Mouse (Mus musculus) Patski (cell line): ENCODE measurements around the gene Ppm1g. TPM values are rescaled to one million over a fixed set of nuclear protein-coding genes. Genes with fewer than 3 reads are reported as not detected.
A peak's percentile ranks its signal among the peaks of the same experiment; 100 is the strongest.
"Not testable (repeated sequence)": the region's sequence is repeated elsewhere in the genome, so short reads cannot be mapped to it uniquely, and the experiment has no call there.

ENCODE experiments used
- ATAC-seq: fragments of 100-300 bp; one replicate; pipeline ENCODE4 v1.8.0; 2021
- CTCF ChIA-PET: fragments of 350-600 bp; sonication (Branson Sonifier 250); formaldehyde crosslinking; loops from one replicate; lab custom pipeline; 2022; ENCODE audit warnings: inconsistent platforms; lab: Charles Lee
- POLR2A ChIA-PET: fragments of 350-600 bp; sonication (Branson Sonifier 250); formaldehyde crosslinking; loops from one replicate; lab custom pipeline; 2022; ENCODE audit warnings: antibody characterized with exemption, inconsistent platforms; lab: Charles Lee
- DNase-seq: peaks from one replicate; pipeline ENCODE4 v3.0.0-alpha.2; 2011; ENCODE audit warnings: low read depth, low spot score
- H3K27me3 ChIP-seq: fragments of 371-371 bp; one replicate; pipeline ENCODE4 v1.5.1; 2021
- CTCF ChIP-seq: fragments of 100-300 bp; IDR thresholded peaks from one replicate; pipeline ENCODE4 v1.5.1; 2021
- in situ Hi-C: fragments of 300-500 bp; cut with MboI; formaldehyde crosslinking; loops from 3 replicates; pipeline ENCODE4 v1.11.1; 2018; ENCODE audit warnings: low pct_unique_long_range_greater_than_20kb, mixed read lengths
- polyA plus RNA-seq: library from polyadenylated mRNA; unstranded; gene quantifications from one replicate; pipeline ENCODE4 v1.2.3, GENCODE M21; 2021

Gene Ppm1g
- polyA plus RNA-seq, 1 experiment from 2014 or later: 194 TPM

DNA sequence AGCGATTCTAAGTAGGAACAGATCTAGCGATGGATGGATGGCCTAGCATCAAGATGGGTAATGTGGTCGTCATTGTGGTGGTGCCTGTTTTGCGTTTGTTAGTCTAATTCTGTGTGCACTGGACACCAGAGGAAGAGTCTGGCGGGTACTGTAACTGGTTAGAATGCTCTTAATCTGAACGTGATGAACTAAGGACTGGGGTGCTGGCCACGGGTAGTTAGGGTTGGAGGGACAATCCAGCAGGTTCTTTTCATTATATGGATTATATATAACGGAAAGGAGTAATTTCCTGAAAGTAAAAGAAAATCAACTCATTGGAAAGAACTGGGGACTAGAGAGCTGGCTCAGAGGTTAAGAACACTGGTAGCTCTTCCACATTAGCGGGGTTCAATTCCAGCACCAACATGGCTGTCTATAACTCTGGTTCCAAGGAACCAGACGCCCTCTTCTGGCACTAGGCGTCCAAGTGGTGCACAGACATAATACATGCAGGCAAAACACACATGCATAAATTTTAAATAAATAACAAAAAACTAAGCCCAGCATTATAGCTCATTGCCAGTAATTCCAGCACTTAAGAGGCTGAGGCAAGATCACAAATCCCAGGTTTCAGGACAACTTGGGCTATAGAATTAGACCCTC, 938 bp upstream of the Ppm1g start:
- ChIA-PET POLR2A (interaction anchor here (0.7 to 1.6 kb wide), 4 partner anchors 17 to 29 kb away, joined by 3 to 6 read pairs (median 6); partner anchors contain the start of genes Eif2b4, Gm9970, Nrbp1 and Snx17), CTCF (interaction anchor here (0.6 to 1.3 kb wide), 5 partner anchors 17 to 107 kb away, joined by 3 to 4 read pairs (median 3); no protein-coding TSS in a partner anchor)
- no peak for DNase-seq
- in situ Hi-C loops: no loop called here
- no peak for ATAC-seq
- peak; percentile 73 for TF ChIP-seq CTCF
- H3K27me3 ChIP-seq: no peaks in the 10 kb centered on the region

- in situ Hi-C loops: loop anchor here (10.0 kb wide), 1 partner anchor 105 kb away; no protein-coding TSS in a partner anchor
- DNase-seq (no peak), ATAC-seq (peak; percentile 74)
- ChIA-PET CTCF (interaction anchor here (1.1 kb wide), 1 partner anchor 22 kb away, joined by 3 read pairs; no protein-coding TSS in a partner anchor), POLR2A (no interaction called here)
- peak; percentile 65 for TF ChIP-seq CTCF
- H3K27me3 ChIP-seq: no peaks in the 10 kb centered on the region
Measured at GRCm38 (mm10) chr5:31219911-31220447, 508 bp downstream of the Ppm1g start.

- ATAC-seq: no peak
- POLR2A ChIA-PET: no interaction called here
- TF ChIP-seq CTCF: no peak
- no peak for DNase-seq
- no peaks in the 10 kb centered on the region for H3K27me3 ChIP-seq
- in situ Hi-C loops: loop anchor here (10.0 kb wide), 1 partner anchor 105 kb away; no protein-coding TSS in a partner anchor
- CTCF ChIA-PET: interaction anchor here (1.0 to 1.4 kb wide), 4 partner anchors 22 to 109 kb away, joined by 3 to 6 read pairs (median 3); no protein-coding TSS in a partner anchor
Measured at GRCm38 (mm10) chr5:31219474-31219873, 1.0 kb downstream of the Ppm1g start.

- ChIA-PET POLR2A (interaction anchor here (0.9 to 1.4 kb wide), 2 partner anchors 9 to 26 kb away, joined by 4 to 5 read pairs; partner anchors contain the start of genes Eif2b4 and Snx17), CTCF (interaction anchor here (1.0 to 2.1 kb wide), 6 partner anchors 16 to 109 kb away, joined by 3 to 6 read pairs (median 4); no protein-coding TSS in a partner anchor)
- TF ChIP-seq CTCF: peak; percentile 9
- H3K27me3 ChIP-seq: no peaks in the 10 kb centered on the region
- no peak for ATAC-seq
- in situ Hi-C loops: loop anchor here (10.0 kb wide), 1 partner anchor 106 kb away; no protein-coding TSS in a partner anchor
- no peak for DNase-seq
Measured at GRCm38 (mm10) chr5:31219070-31219469, 1.4 kb downstream of the Ppm1g start.

DNA sequence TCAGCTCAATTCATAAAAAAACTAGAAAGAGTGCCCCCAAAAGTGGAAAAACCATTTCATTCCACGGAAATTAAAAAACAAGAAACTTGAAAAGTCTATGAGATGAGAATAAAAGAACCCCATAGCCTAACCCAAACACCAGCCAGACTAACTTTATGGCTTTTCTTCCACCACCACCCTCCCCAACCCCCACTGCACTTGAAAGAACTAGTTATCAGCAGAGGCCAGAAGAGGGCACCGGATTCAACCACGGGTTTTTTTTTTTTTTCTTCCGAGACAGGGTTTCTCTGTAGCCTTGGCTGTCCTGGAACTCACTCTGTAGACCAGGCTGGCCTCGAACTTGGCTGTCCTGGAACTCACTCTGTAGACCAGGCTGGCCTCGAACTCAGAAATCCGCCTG, 2.2 kb downstream of the Ppm1g start:
- in situ Hi-C loops: loop anchor here (10.0 kb wide), 1 partner anchor 107 kb away; no protein-coding TSS in a partner anchor
- ChIA-PET POLR2A (interaction anchor here (0.9 to 1.4 kb wide), 2 partner anchors 8 to 25 kb away, joined by 4 to 5 read pairs; partner anchors contain the start of genes Eif2b4 and Snx17), CTCF (interaction anchor here (1.0 to 2.1 kb wide), 5 partner anchors 16 to 110 kb away, joined by 3 to 6 read pairs (median 4); no protein-coding TSS in a partner anchor)
- peak; percentile 37 for TF ChIP-seq CTCF
- ATAC-seq: no peak
- no peak for DNase-seq
- no peaks in the 10 kb centered on the region for H3K27me3 ChIP-seq

GRCm38 (mm10) chr5:31216554-31216953, 3.9 kb downstream of the Ppm1g start:
- ATAC-seq, DNase-seq, H3K27me3 ChIP-seq, POLR2A ChIA-PET: not testable (repeated sequence)
- CTCF ChIA-PET: interaction anchor here (0.9 to 1.2 kb wide), 2 partner anchors 12 to 14 kb away, joined by 3 read pairs; partner anchors contain the start of gene Zfp513
- peak; percentile 35 for TF ChIP-seq CTCF
- in situ Hi-C loops: loop anchor here (10.0 kb wide), 1 partner anchor 108 kb away; no protein-coding TSS in a partner anchor

DNA sequence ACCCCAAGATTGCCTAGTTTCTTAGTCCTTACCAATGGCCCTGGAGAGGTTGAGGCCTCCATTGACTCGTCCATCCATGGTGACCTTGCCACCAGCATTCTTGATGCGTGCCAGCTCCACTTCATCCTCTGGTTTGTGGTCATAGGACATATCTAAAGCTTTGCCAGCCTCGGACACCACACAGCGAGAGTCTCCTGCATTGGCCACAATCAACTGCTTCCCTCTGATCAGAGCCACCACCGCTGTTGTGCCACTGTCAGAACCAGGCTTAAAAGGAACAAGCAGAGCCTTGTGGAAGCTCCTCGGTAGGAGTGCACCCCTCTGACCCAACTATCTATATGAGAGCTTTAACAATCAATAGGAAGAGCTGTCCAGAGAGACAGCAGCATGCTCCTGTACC, 16.1 kb downstream of the Ppm1g start:
- TF ChIP-seq CTCF: no peak
- ChIA-PET CTCF (interaction anchor here (0.9 kb wide), 1 partner anchor 12 kb away, joined by 3 read pairs; no protein-coding TSS in a partner anchor), POLR2A (no interaction called here)
- DNase-seq: no peak
- ATAC-seq: no peak
- no peaks in the 10 kb centered on the region for H3K27me3 ChIP-seq
- in situ Hi-C loops: no loop called here

DNA sequence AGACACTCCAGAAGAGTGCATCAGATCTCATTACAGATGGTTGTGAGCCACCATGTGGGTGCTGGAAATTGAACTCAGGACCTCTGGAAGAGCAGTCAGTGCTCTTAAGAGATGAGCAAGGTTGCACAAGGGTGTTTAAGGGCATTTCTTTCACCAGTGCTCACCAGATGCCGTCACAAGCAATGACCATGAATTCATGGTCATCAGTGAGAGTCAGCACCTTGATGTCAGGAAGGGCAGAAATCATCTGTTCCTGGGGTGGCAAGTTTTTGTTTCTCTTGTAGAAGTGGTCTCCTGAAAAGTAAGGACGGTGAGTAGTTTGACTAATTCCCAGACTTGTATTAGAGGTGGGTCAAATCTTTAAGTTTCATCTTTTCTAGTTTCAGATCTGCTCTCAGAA, 16.6 kb downstream of the Ppm1g start:
- no peak for TF ChIP-seq CTCF
- no peak for ATAC-seq
- POLR2A ChIA-PET: no interaction called here
- in situ Hi-C loops: no loop called here
- no peak for DNase-seq
- no peaks in the 10 kb centered on the region for H3K27me3 ChIP-seq
- CTCF ChIA-PET: interaction anchor here (0.9 kb wide), 2 partner anchors 12 kb away, joined by 3 read pairs; no protein-coding TSS in a partner anchor

GRCm38 (mm10) chr5:31202933-31203332, 17.6 kb downstream of the Ppm1g start:
- POLR2A ChIA-PET: interaction anchor here (1.4 to 2.3 kb wide), 2 partner anchors 10 to 38 kb away, joined by 6 to 14 read pairs; partner anchors contain the start of genes Eif2b4, Gm9970, Nrbp1 and Snx17
- CTCF ChIA-PET: interaction anchor here (0.6 to 1.8 kb wide), 4 partner anchors 9 to 72 kb away, joined by 3 to 5 read pairs (median 4); partner anchors contain the start of genes Eif2b4 and Snx17
- H3K27me3 ChIP-seq: no peaks in the 10 kb centered on the region
- DNase-seq (no peak), ATAC-seq (no peak)
- in situ Hi-C loops: no loop called here
- TF ChIP-seq CTCF: no peak
